Mouse (Mus musculus) olfactory bulb, adult 2 months (tissue): Measurements from ENCODE around the gene Heyl.

Source experiments
- CTCF ChIP-seq: fragments of 200-500 bp; IDR thresholded peaks from 2 replicates; pipeline ENCODE4 v1.5.1; 2012; ENCODE audit warnings: low read depth, mild to moderate bottlenecking, low read length, moderate library complexity; ENCODE audit not compliant: insufficient read depth
- POLR2A ChIP-seq: fragments of 200-500 bp; IDR thresholded peaks from 2 replicates; pipeline ENCODE4 v1.6.1; 2012; ENCODE audit warnings: mild to moderate bottlenecking, low read depth, low read length, moderate library complexity; ENCODE audit not compliant: insufficient read depth

DNA sequence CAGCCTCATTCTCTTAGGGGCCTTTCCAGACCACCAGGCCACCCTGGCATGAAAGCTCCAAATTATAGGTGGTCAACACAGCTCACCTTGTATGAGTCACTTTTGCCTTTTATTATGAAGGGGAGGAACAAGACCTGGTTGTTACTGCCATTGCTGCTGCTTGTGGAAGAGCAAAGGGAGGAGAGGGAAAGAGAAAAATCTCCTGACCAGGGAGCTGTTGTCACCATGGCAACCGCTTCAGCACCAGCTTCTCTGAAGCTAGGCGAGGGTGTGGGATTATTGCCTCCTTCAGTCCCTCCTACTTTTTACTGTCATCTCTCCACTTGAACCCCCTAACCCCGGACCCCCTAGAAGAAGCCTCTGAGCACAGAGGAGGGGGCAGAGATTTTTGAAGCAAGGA is 48.5 kb upstream of the Heyl start:
- TF ChIP-seq POLR2A = no peak
- TF ChIP-seq CTCF = no peak
